Mouse (Mus musculus): ENCODE results near the gene Gdnf.

The Gdnf gene

GRCm38 (mm10) chr15:7810556-7811252 lies at the start of gene Gdnf:
Gene Gdnf, plus strand, starts transcription at chr15:7810846.
- in situ Hi-C loops (cut with MboI; ENCODE audit: unreplicated experiment in 2 of 2): no loop called here

DNA sequence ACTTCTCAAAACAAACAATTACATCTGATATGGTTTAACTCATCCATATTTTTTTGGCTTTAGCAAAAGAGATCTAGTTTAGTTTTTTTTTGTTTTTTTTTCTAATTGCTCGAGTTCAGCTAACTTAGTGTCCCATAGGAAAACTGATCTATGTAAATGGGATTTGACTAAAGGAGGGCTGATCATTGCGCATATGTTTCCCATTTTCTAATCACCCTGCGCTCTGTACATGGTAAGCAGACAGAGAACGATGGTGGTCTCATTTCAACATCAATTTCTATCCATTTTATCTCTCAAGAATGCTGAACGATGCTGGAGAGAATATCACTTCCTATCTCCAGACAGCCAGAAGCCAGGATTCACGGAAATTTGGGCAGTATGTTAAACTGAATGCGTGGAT lies 43.5 kb upstream of the Gdnf start:
- in situ Hi-C loops (cut with MboI; ENCODE audit: unreplicated experiment in 2 of 2): no loop called here

DNA sequence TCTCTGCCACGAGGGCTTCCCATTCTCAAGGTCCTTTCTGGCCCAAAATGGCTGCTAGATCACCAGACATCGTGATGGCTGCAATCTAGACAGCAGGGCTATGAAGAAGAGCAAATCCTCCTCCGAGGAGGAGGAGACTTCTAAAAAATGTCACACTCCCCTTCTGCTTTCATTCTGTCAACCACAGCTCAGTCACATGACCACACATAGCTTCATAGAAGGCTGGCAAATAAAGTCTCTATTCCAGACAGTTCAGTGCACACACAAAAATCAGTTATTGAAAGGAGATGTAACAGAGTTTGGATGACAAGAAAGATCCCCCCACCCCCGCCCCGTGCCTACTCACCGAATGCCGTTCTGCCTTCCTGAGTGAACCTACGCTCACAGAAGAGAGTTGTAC lies 37.7 kb upstream of the Gdnf start:
- in situ Hi-C loops (cut with MboI; ENCODE audit: unreplicated experiment in 2 of 2): no loop called here

DNA sequence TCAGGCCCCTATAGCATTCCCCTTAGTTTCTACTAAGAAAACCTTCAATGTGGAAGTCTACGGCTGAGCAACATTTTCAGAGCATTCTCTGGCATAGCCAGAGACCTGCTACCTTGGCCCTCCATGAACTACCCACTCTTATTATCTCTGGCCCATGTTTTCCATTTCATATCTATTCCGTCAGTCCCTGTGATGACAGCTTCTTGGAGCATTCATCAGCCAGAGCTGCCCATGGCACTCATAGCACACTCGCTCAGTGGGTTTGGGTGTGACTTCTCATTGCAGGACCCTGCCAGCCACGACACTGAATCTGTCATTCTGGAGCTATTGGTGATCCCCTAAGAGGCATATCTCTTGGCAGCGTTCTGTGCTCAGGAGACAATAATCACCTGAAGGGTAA lies 29.1 kb upstream of the Gdnf start:
- in situ Hi-C loops (cut with MboI; ENCODE audit: unreplicated experiment in 2 of 2): no loop called here

DNA sequence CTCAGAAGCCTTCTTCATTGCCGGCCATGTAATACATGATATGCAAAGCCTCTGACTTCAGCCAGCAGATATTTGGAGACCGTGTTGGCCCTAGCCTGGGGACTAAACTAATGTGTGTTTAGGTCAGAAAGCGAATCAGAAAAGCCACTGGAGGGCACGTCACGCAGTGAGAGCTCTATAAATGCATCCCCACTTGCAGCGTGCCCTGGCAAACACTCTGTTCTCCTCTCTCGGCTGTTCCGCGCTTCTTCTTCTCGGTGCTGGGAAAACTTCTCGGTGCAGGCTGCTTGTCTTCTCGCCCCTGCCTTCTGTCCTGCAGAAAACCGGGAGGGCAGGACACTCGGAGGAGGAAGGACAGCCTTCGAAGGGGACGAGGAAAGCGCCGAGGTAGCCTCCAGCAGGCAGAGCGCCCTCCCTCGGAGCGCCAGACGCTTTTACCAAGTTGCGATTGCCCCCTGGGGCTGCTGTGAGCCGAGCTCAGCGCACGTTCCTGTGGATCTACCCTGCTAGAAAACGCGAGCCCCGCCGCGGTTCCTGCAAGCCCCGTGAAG lies 730 bp upstream of the Gdnf start:
- in situ Hi-C loops (cut with MboI; ENCODE audit: unreplicated experiment in 2 of 2): no loop called here

DNA sequence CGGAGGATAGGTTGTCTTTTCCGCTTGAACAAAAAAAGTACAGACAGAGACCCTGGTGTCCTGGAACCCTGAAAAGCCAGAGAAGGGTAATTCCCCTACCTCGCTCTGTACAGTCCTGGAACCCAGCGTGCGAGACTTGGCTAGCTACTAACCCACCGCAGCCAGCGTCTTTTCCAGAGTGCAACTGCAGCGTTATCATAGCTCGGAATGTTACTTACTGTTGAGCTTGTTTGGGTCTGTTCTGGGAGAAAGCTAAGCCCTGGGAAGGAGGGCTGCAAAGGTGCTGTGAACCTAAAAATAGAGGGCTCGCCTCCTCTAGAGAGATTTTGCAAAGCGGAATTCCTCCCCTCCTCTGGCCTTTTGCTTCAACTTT lies 593 bp downstream of the Gdnf start:
- in situ Hi-C loops (cut with MboI; ENCODE audit: unreplicated experiment in 2 of 2): no loop called here

GRCm38 (mm10) chr15:7811856-7812733 lies 1.4 kb downstream of the Gdnf start:
- in situ Hi-C loops (cut with MboI; ENCODE audit: unreplicated experiment in 2 of 2): no loop called here

DNA sequence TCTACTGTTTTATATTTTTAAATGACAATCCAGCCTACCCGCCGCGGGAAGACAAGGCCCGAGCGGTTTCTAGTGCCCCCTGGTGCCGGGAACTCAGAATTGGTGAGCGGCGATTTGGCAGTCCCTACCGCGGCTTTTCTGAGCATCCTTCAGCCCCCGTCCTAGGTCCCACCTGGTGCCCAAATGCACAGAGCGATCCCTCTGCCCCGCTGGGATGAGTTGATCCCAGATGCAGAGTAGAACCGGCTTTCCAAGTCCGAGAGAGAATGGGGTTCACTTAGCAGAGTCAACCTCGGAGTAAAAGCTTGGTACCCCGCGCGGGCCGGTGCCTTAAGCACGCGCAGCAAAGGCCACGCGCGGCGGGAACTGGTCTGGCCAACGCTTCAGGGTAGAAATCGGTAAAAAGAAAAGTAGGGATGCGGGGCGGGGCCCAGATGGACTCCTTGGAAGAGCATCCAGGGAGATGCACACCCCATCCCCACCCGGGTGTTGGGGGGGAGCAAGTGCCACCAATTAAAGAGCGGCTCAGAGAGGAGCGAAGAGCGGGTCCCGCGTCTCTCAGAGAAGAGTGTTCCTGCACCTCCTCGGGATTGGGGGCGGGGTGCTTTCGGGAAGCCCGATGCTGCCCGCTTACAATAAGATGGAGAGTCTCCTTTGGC lies 2.4 kb downstream of the Gdnf start:
- in situ Hi-C loops (cut with MboI; ENCODE audit: unreplicated experiment in 2 of 2): no loop called here

- in situ Hi-C loops (cut with MboI; ENCODE audit: unreplicated experiment in 2 of 2): no loop called here
Measured at GRCm38 (mm10) chr15:7813531-7814370, 3.1 kb downstream of the Gdnf start.

- in situ Hi-C loops (cut with MboI; ENCODE audit: unreplicated experiment in 2 of 2): no loop called here
Measured at GRCm38 (mm10) chr15:7814371-7814680, 3.7 kb downstream of the Gdnf start.

GRCm38 (mm10) chr15:7814917-7815316 lies 4.3 kb downstream of the Gdnf start:
- in situ Hi-C loops (cut with MboI; ENCODE audit: unreplicated experiment in 2 of 2): no loop called here

DNA sequence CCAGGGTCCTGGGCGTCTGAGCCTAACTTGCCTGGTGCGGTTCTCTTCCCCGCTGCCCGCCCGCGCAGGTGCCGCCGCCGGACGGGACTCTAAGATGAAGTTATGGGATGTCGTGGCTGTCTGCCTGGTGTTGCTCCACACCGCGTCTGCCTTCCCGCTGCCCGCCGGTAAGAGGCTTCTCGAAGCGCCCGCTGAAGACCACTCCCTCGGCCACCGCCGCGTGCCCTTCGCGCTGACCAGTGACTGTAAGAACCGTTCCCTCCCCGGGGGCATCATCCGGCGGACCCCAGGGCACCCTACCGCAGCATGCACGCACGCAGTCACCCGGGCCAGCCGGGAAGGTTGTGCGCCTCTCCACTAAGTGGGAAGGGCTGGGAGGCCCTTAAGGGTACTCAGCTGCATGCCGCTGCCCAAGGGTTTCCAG lies 4.9 kb downstream of the Gdnf start:
- in situ Hi-C loops (cut with MboI; ENCODE audit: unreplicated experiment in 2 of 2): no loop called here

- in situ Hi-C loops (cut with MboI; ENCODE audit: unreplicated experiment in 2 of 2): loop anchor here in 1 of 2 experiments (10.0 kb wide), 1 partner anchor 369 kb away; no protein-coding TSS in a partner anchor
Measured at GRCm38 (mm10) chr15:7823886-7824285, 13.2 kb downstream of the Gdnf start.

DNA sequence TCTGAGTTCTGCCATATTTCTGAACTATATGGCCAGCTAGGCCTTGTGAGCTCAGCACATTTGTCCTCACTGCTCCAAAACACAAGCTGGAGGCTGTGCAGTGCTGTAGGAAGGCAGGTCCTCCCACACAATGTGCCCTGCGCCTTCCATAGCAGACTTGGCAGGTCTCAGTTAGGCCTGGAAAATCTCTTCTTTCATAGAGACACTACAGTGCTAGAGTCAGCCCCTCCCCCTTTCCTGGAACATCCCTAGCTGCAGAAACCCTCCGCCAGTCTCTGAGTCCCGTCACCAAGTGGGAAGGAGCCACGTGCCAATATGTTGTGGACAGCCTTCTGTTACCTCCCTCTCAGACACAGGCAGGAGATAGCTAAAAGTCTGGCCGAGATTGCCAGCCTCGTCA lies 14.9 kb downstream of the Gdnf start:
- in situ Hi-C loops (cut with MboI; ENCODE audit: unreplicated experiment in 2 of 2): loop anchor here in 1 of 2 experiments (10.0 kb wide), 1 partner anchor 371 kb away; no protein-coding TSS in a partner anchor

GRCm38 (mm10) chr15:7835404-7835803 lies 24.8 kb downstream of the Gdnf start:
- in situ Hi-C loops (cut with MboI; ENCODE audit: unreplicated experiment in 2 of 2): no loop called here

GRCm38 (mm10) chr15:7838060-7838920 lies 27.6 kb downstream of the Gdnf start:
- in situ Hi-C loops (cut with MboI; ENCODE audit: unreplicated experiment in 2 of 2): no loop called here

- in situ Hi-C loops (cut with MboI; ENCODE audit: unreplicated experiment in 2 of 2): no loop called here
Measured at GRCm38 (mm10) chr15:7838921-7839309, 28.3 kb downstream of the Gdnf start.

GRCm38 (mm10) chr15:7841664-7842063 lies 31.0 kb downstream of the Gdnf start:
- in situ Hi-C loops (cut with MboI; ENCODE audit: unreplicated experiment in 2 of 2): no loop called here

DNA sequence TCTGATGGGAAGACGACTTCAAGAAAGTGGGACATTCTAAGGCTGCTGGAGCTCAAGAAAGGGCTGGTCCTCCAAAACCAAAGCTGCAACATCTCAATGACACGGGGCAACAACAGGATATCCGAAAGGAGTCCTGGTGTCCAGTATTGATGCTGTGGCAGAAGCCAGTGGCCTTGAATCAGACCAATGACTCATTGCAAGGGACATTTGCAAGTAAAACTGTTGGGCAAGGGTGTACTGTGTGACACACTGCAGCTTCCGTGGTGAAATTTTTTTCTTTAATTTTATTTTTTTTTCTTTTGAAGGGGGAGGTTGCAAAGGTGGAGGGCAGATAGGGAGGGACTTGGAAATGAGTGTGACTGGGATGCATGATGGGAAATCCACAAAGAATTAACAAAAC lies 31.8 kb downstream of the Gdnf start:
- in situ Hi-C loops (cut with MboI; ENCODE audit: unreplicated experiment in 2 of 2): no loop called here

Data from v-Abl transformed pro-B cells (cell line).